Mouse (Mus musculus): ENCODE data around the gene Wwc2.

GRCm38 (mm10) chr8:47784436-47784835 lies 206.3 kb downstream of the Wwc2 start:
- TF ChIP-seq POLR2A (IDR thresholded peaks at IDR 0.05; ENCODE audit: insufficient read length, low read depth) (no peak), POLR2AphosphoS2 (IDR thresholded peaks at IDR 0.05; ENCODE audit: insufficient read length, low read depth) (no peak)

Data from myocyte (in vitro differentiated cells).